Mouse (Mus musculus) hindbrain, postnatal 0 days (tissue): Measurements from ENCODE around the gene Zfp982. TPM values are rescaled to one million over a fixed set of nuclear protein-coding genes. Genes with fewer than 3 reads are reported as not detected.
"Not testable (repeated sequence)": the region's sequence is repeated elsewhere in the genome, so short reads cannot be mapped to it uniquely, and the experiment has no call there.

Source experiments
- ATAC-seq: fragments of 200-750 bp; cut with Nextera tagmentation; 2 replicates; pipeline ENCODE4 v1.8.0; 2017; ENCODE audit warnings: mild to moderate bottlenecking, moderate TSS enrichment, moderate library complexity
- DNase-seq: peaks from one replicate; pipeline ENCODE4 v3.0.0-alpha.2; 2015; ENCODE audit warnings: low spot score
- H3K27ac ChIP-seq: fragments of 300-500 bp; sonication (generic); 2 replicates; pipeline ENCODE4 v1.5.1; 2014; ENCODE audit warnings: mild to moderate bottlenecking
- H3K27me3 ChIP-seq: fragments of 300-500 bp; sonication (generic); 2 replicates; pipeline ENCODE4 v1.6.1; 2014; ENCODE audit warnings: low read length, mixed read lengths; ENCODE audit not compliant: insufficient read depth
- H3K36me3 ChIP-seq: fragments of 300-500 bp; sonication (generic); 2 replicates; pipeline ENCODE4 v1.6.1; 2014; ENCODE audit warnings: low read length, mixed read lengths; ENCODE audit not compliant: insufficient read depth
- H3K4me1 ChIP-seq: fragments of 300-500 bp; sonication (generic); 2 replicates; pipeline ENCODE4 v1.6.1; 2014; ENCODE audit warnings: antibody characterized with exemption, low read length, mixed read lengths; ENCODE audit not compliant: insufficient read depth
- H3K4me2 ChIP-seq: fragments of 300-500 bp; sonication (generic); 2 replicates; pipeline ENCODE4 v1.6.1; 2014; ENCODE audit warnings: low read depth, mild to moderate bottlenecking, low read length, moderate library complexity, mixed read lengths
- H3K4me3 ChIP-seq: fragments of 300-500 bp; sonication (generic); 2 replicates; pipeline ENCODE4 v1.5.1; 2014; ENCODE audit warnings: low read length
- H3K9ac ChIP-seq: fragments of 300-500 bp; sonication (generic); replicated peaks from 2 replicates; pipeline ENCODE4 v1.6.1; 2014; ENCODE audit warnings: mild to moderate bottlenecking, low read length, moderate library complexity, mixed read lengths
- H3K9me3 ChIP-seq: fragments of 300-500 bp; sonication (generic); 2 replicates; pipeline ENCODE4 v1.6.1; 2016; ENCODE audit warnings: low read length, mixed read lengths
- CTCF ChIP-seq: IDR thresholded peaks from 2 replicates; pipeline ENCODE4 v1.5.1; 2016; ENCODE audit warnings: antibody characterized with exemption, control low read depth, low read depth
- WGBS: fragments of 180-500 bp; shearing (Covaris S2); extraction: QIAGEN DNeasy Blood & Tissue Kit; methylation state at CpG from one replicate; pipeline ENCODE4 v1.1.7; 2014; 5-methylcytosine and 5-hydroxymethylcytosine counted together
- polyA plus RNA-seq: library from polyadenylated mRNA; unstranded; fragments of >200 nt; fragmentation: Nextera tagmentation; extraction: Ambion mirVana; gene quantifications from 2 replicates; pipeline ENCODE4 v1.2.1, GENCODE M21; 2015
- total RNA-seq: library from RNA; depleted of rRNA; stranded (reverse); fragments of >200 nt; gene quantifications from 2 replicates; pipeline ENCODE4 v1.2.3, GENCODE M21; 2014

Zfp982 gene
- total and polyA plus RNA-seq, 2 experiments from 2014 or later, result 1.2 to 4.1 TPM

DNA sequence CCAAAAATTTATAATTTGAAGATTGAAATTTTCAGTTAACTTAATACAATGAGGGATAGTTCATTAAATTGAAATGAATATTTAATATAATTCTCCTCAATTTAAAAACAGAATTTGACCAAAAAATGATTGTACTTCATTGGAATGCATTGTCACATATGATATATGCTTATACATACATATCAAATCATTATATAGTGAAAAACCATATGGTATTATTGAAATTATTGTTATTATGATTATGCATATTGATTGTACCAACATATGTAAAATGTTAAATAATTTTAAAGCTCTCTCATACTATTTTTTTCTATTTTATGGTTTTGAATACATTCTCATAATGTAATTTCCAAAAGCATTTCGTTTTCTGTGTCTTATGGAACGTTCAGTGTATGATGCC, 17.0 kb downstream of the Zfp982 start:
- no peak overlapping the region for H3K9ac ChIP-seq
- no peaks in the 10 kb centered on the region for H3K27me3 ChIP-seq
- no peak for TF ChIP-seq CTCF
- WGBS, result 78% methylated on average over 2 of the region's 2 CpGs
- H3K9me3 ChIP-seq, result peaks cover 27% of the 10 kb centered on the region
- DNase-seq, result no peak
- no peaks in the 10 kb centered on the region for H3K4me1 ChIP-seq
- H3K4me3 ChIP-seq, result no peak overlapping the region
- no peak overlapping the region for H3K4me2 ChIP-seq
- no peak for ATAC-seq
- H3K36me3 ChIP-seq, result no peaks in the 10 kb centered on the region
- H3K27ac ChIP-seq, result no peak overlapping the region

DNA sequence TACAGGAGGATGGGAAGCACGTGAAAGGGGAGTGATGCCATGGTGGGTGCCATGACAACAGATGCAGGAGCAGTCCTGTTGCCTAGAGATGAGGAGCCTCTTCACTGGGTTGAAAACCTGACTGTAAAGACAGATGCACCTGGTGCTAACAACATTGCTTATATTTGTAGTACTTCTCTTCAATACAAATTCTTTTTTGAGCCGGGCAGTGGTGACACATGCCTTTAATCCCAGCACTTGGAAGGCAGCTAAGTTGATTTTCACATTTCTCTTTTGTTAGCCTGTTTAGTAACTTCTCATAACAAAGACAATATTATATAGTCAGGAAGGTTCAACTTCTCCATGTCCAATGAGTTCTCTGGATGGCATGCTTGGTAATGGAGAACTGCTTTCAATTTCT, 26.8 kb downstream of the Zfp982 start:
- Histone ChIP-seq H3K27ac (no peak overlapping the region), H3K4me3 (no peak overlapping the region), H3K4me1 (no peaks in the 10 kb centered on the region), H3K36me3 (no peaks in the 10 kb centered on the region), H3K27me3 (no peaks in the 10 kb centered on the region), H3K4me2 (no peak overlapping the region), H3K9ac (no peak overlapping the region), H3K9me3 (peaks cover 66% of the 10 kb centered on the region)
- DNase-seq, result no peak
- 72% methylated on average over 2 of the region's 2 CpGs for WGBS
- TF ChIP-seq CTCF, result no peak
- ATAC-seq, result peak; percentile 47; the same call in 1 of the 2 replicates

DNA sequence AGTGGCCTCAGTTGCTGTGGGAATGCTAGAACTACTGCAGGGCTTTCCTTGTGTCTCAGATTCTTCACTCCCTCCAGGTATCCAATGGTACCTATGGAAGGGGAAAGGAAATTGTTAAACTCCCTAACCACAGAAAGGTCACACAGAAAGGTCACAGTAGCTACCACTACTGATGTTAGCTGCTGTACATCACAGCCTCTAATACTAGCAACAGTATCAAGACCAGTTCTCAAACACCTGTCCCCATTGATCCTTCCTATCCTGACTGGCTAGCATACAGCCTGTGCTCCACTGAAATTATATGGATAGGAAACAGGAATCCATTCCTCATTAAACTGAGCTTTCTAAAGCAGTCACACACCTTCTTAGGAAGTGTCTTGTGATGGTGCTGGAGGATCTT, 27.9 kb downstream of the Zfp982 start:
- Histone ChIP-seq H3K27ac (no peak overlapping the region), H3K4me1 (no peaks in the 10 kb centered on the region), H3K9ac (no peak overlapping the region), H3K9me3 (peaks cover 75% of the 10 kb centered on the region), H3K27me3 (no peaks in the 10 kb centered on the region), H3K4me3 (no peak overlapping the region), H3K36me3 (no peaks in the 10 kb centered on the region), H3K4me2 (no peak overlapping the region)
- TF ChIP-seq CTCF, result no peak
- ATAC-seq (no peak), DNase-seq (no peak)

DNA sequence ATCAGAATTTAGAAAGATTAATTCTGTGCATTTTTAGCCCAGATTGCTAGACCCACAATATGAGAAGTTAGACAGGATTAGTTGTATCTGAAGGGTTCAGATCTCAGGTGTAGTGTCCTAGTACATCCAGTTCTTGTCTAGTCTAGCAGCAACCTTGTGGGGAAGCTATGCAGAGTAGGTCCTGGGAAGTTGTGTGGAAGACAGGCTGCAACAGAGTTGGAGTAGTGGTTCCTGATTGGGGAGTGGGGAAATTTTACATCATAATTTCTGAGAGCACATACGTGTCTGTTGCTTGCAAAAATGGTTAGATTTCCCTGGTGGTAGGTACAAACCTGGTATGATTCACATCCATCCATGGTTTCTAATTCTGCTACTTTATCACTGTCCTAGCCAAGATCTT, 32.9 kb downstream of the Zfp982 start:
- H3K4me1 ChIP-seq, result no peaks in the 10 kb centered on the region
- H3K4me3 ChIP-seq, result no peak overlapping the region
- H3K27ac ChIP-seq, result no peak overlapping the region
- WGBS, result 86% methylated on average over 1 of the region's 1 CpGs
- peaks cover 64% of the 10 kb centered on the region for H3K9me3 ChIP-seq
- no peak for DNase-seq
- H3K9ac ChIP-seq, result no peak overlapping the region
- H3K4me2 ChIP-seq, result no peak overlapping the region
- no peaks in the 10 kb centered on the region for H3K36me3 ChIP-seq
- no peak for TF ChIP-seq CTCF
- no peak for ATAC-seq
- H3K27me3 ChIP-seq, result no peaks in the 10 kb centered on the region

DNA sequence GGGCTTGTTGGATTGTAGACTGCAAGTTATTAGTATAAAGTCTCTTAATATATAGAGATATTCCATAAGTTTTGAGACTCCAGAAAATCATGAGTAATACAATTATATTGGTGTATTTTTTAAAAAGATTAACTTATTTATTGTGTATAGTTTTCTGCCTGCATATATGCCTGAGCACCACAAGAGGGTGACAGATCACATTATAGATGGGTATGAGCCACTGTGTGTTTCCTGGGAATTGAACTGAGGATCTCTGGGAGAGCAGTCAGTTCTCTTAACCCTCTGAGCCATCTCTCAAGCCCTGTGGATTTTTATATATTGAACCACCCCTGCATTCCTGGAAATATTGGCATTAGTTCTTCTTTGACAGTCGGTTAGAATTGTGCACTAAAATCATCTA, 38.1 kb downstream of the Zfp982 start:
- ATAC-seq (no peak), DNase-seq (no peak)
- Histone ChIP-seq H3K4me3 (no peak overlapping the region), H3K36me3 (no peaks in the 10 kb centered on the region), H3K9ac (no peak overlapping the region), H3K27me3 (no peaks in the 10 kb centered on the region), H3K4me2 (no peak overlapping the region), H3K9me3 (peaks cover 36% of the 10 kb centered on the region), H3K4me1 (no peaks in the 10 kb centered on the region), H3K27ac (no peak overlapping the region)
- no peak for TF ChIP-seq CTCF
- WGBS, result 87% methylated on average over 1 of the region's 1 CpGs

DNA sequence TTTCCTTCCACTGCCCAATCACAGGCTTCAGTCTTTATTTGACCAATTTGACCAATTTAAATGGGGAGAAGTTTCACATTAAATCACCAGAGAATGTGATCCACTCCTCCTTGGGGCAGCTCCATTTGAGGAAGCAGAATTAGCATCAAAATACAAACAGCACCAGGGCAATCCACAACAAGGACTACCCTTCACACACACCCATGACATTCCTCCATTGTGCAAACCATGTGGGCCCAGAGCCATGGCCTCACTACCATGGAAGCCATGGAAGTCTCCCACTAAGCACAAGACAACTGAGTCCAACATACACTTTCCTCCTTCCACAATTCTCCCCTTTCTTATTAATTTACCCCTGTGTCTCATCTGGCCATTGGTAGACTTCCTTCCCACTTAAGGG, 43.7 kb downstream of the Zfp982 start:
- H3K27me3 ChIP-seq, H3K4me2 ChIP-seq, H3K4me1 ChIP-seq, ATAC-seq, H3K27ac ChIP-seq, H3K4me3 ChIP-seq, H3K36me3 ChIP-seq, DNase-seq, H3K9ac ChIP-seq: not testable (repeated sequence)
- H3K9me3 ChIP-seq, result peaks cover 38% of the 10 kb centered on the region

GRCm38 (mm10) chr4:147537702-147538101, 45.5 kb downstream of the Zfp982 start:
- Histone ChIP-seq H3K4me1 (no peaks in the 10 kb centered on the region), H3K9ac (no peak overlapping the region), H3K27ac (no peak overlapping the region), H3K9me3 (peaks cover 35% of the 10 kb centered on the region), H3K27me3 (no peaks in the 10 kb centered on the region), H3K36me3 (no peaks in the 10 kb centered on the region), H3K4me2 (no peak overlapping the region), H3K4me3 (no peak overlapping the region)
- no peak for TF ChIP-seq CTCF
- 84% methylated on average over 2 of the region's 2 CpGs for WGBS
- ATAC-seq, result no peak
- no peak for DNase-seq

GRCm38 (mm10) chr4:147539918-147540317, 47.7 kb downstream of the Zfp982 start, which contains the start of gene Gm16503:
Gene Gm16503, plus strand, starts transcription at chr4:147540218.
- H3K9me3 ChIP-seq, result peaks cover 39% of the 10 kb centered on the region
- WGBS, result 88% methylated on average over 3 of the region's 3 CpGs
- not testable (repeated sequence) for ATAC-seq

More at GRCm38 (mm10) chr4:147539918-147540317, 47.7 kb downstream of the Zfp982 start, which contains the start of gene Gm16503:
- H3K4me3 ChIP-seq, H3K27ac ChIP-seq, H3K4me2 ChIP-seq, H3K4me1 ChIP-seq, H3K27me3 ChIP-seq, DNase-seq, H3K36me3 ChIP-seq, H3K9ac ChIP-seq: not testable (repeated sequence)
